Mouse (Mus musculus) brown adipose tissue, adult 24 weeks (tissue): Measurements from ENCODE around the gene Slain2. TPM values are rescaled to one million over a fixed set of nuclear protein-coding genes. Genes with fewer than 3 reads are reported as not detected.
"Not testable (repeated sequence)": the region's sequence is repeated elsewhere in the genome, so short reads cannot be mapped to it uniquely, and the experiment has no call there.

Source experiments
- H3K27ac ChIP-seq: fragments of 200-500 bp; replicated peaks from 2 replicates; pipeline ENCODE4 v1.5.1; 2012; ENCODE audit warnings: low read depth, mild to moderate bottlenecking, low read length
- H3K4me1 ChIP-seq: fragments of 200-500 bp; 2 replicates; pipeline ENCODE4 v1.6.1; 2012; ENCODE audit warnings: low read length, mixed read lengths; ENCODE audit not compliant: control insufficient read depth, insufficient read depth, insufficient read length
- H3K4me3 ChIP-seq: fragments of 200-500 bp; 2 replicates; pipeline ENCODE4 v1.5.1; 2012; ENCODE audit warnings: low read depth, mild to moderate bottlenecking, low read length, moderate library complexity; ENCODE audit not compliant: insufficient read depth
- polyA plus RNA-seq: library from polyadenylated mRNA; stranded (reverse); fragments of >200 nt; gene quantifications from 2 replicates; pipeline ENCODE4 v1.2.4, GENCODE M21; 2012; ENCODE audit not compliant: missing spikeins, insufficient read depth, insufficient read length

The Slain2 gene
- polyA plus RNA-seq, 1 experiment: 64.1 TPM

DNA sequence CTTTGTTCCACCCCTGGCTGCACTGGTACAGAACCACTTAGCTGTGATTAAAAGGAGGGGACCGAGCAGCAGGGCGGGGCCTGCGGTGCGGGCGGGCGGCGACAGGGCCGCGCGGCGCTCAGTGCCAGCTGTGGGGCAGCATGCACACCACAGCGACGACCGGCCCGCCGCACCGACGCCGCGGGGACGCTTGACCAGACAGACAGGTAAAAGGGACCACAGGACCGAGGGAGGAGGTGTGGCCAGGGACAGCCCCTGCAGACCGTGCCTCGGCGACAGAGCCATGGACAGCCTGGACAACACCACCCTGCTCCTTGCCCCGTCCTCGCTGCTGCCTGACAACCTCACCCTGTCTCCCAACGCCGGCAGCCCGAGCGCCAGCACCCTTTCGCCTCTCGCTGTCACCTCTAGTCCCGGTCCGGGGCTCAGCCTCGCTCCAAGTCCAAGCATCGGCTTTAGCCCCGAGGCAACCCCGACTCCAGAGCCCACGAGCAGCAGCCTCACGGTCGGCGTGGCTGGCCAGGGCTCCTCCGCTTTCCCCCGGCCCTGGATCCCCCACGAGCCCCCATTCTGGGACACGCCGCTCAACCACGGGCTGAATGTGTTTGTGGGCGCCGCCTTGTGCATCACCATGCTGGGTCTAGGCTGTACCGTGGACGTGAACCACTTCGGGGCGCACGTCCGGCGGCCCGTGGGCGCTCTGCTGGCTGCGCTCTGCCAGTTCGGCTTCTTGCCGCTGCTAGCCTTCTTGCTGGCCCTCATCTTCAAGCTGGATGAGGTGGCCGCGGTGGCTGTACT, 92.9 kb downstream of the Slain2 start, which contains the start of gene Slc10a4:
Gene Slc10a4 (plus strand): TSS at position 100 of the 798 bp plus-strand sequence.
- peak within 1 kb of the TSS; percentile 46 for H3K4me3 ChIP-seq
- H3K27ac ChIP-seq: no peak within 1 kb of the TSS
- H3K4me1 ChIP-seq: peaks cover 4% of the 10 kb centered on the region

DNA sequence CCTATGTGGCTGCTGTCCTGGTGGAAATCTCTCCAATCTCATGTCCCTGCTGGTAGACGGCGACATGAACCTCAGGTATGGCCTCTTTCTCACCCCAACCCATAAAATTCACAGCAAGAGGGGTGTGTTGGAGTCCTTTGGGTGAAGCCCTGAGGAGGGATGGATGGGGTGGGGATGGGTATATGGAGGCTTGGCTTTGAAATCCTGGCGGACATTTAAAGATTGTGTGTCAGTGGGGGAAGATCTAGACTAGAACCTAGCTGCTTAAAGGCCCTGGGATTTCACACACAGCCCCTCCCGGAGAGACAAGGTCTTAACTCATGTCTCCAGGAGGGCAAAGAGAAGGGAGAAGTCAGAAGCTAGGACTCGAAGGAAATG, 93.5 kb downstream of the Slain2 start:
- peaks cover 4% of the 10 kb centered on the region for H3K4me1 ChIP-seq
- no peak overlapping the region for H3K27ac ChIP-seq
- H3K4me3 ChIP-seq: no peak overlapping the region

DNA sequence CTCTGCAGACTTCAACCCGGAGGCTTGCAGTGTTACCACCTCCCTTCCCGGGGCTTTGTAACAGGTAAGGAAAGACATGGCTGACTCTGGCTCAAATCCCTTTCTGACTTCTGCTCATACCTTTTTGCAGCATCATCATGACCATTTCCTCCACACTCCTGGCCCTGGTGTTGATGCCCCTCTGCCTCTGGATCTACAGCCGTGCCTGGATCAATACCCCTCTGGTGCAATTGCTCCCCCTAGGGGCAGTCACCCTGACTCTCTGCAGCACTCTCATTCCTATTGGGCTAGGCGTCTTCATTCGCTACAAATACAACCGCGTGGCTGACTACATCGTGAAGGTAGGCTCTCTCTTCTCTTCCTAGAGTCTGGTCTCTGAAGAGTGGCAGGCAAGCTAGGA, 94.1 kb downstream of the Slain2 start:
- H3K4me3 ChIP-seq, H3K27ac ChIP-seq, H3K4me1 ChIP-seq: not testable (repeated sequence)

DNA sequence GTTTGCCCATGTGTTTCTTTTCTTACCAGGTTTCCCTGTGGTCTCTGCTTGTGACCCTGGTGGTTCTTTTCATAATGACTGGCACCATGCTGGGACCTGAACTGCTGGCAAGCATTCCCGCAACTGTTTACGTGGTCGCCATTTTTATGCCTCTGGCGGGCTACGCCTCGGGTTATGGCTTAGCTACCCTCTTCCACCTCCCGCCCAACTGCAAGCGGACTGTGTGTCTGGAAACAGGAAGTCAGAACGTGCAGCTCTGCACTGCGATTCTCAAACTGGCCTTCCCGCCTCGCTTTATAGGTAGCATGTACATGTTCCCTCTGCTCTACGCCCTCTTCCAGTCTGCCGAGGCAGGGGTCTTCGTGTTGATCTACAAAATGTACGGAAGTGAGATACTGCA, 97.7 kb downstream of the Slain2 start:
- H3K4me3 ChIP-seq, H3K4me1 ChIP-seq, H3K27ac ChIP-seq: not testable (repeated sequence)

DNA sequence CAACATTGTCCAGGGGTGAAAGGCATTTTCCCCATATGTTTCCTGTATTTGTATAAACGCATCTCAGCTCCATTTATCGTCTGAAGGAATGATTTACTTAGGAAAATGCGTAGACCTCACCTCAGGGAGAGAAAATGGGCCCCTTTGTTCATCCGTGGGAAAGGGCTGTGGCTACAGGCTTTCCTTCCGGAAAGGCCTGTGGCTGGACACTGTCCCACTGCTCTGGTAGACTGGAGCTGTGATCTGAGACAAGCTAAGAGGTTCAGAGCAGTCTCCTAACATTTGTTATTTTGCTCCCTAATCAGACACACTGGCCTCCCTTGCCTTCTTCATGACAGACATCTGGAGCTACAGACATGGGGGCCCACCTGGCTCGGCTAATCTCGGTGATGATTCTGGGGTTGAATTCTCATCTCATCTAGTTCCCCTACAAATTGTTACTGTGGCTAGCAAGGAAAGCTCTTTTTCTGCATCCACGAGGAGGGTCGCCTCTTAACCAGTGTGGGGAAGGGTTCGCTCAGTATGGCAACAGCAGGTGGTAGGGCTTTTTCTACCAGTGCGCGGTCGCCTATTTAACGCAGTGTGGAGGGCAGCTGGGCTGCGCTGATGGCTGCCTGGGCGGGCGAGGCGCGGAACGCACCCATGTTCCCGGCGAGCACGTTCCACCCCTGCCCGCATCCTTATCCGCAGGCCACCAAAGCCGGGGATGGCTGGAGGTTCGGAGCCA, 98.9 kb downstream of the Slain2 start:
- peak overlapping the region; percentile 52 for H3K27ac ChIP-seq
- H3K4me3 ChIP-seq: peak overlapping the region; percentile 55
- H3K4me1 ChIP-seq: not testable (repeated sequence)

DNA sequence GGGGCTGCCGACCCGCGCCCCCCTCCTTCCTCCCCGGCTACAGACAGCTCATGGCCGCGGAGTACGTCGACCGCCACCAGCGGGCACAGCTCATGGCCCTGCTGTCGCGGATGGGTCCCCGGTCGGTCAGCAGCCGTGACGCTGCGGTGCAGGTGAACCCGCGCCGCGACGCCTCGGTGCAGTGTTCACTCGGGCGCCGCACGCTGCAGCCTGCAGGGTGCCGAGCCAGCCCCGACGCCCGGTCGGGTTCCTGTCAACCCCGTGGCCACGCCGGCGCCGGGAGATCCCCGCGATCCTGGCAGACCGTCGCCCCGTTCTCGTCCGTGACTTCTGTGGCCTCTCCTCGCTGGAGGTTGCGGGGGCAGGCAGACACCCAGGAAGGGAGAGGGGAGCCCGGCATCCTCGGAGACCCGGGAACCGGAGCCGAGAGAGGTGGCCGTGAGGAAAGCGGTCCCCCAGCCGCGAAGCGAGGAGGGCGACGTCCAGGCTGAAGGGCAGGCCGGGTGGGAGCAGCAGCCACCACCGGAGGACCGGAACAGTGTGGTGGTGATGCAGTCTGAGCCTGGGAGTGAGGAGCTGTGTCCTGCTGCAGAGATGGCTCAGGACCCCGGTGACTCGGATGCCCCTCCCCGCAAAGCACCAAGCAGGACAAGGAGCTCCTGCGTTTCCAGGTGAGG, 99.6 kb downstream of the Slain2 start:
- H3K27ac ChIP-seq, H3K4me1 ChIP-seq: not testable (repeated sequence)
- peak overlapping the region; percentile 55 for H3K4me3 ChIP-seq

DNA sequence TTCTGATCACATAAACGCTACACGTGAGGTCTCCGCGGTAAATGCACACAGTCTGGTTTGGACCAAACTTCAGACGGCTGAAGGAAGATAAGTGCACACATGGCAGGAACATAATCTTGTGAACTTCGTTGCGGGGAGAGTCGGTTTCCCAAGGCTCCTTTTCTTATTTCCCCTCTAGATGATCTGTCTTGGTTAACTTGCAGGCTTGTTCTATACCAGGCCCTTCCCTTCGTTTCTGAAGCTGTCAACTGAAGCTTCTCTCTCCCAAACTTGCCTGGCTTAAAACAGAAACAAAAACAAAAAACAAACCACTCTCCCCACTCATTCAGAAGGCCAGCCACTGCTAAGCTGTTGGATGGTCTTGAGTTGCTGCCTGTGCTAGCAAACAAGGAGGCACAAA, 100.6 kb downstream of the Slain2 start:
- no peak overlapping the region for H3K27ac ChIP-seq
- no peak overlapping the region for H3K4me3 ChIP-seq
- H3K4me1 ChIP-seq: 0 out of 2 replicates have a peak, but pooled peaks cover 3% of the 10 kb centered on the region

DNA sequence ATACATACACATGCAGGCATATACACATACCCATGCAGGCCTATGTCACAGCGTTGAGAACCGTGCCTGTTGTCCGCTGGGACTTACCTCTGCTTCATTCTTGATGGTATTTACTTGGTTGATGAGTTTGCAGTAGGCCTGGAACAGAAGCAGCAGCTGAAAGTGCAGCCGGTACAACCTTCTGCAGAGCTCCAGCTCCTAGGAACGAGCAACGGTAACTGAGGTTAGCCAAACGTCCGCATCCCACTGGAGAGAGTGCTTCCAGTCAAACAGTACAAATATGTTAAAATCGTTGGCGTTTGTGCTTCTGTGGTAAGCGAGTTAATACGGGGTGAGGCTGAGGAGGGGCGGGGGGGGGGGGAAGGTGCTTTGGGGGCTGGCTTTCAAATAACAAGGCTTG, 109.7 kb downstream of the Slain2 start:
- Histone ChIP-seq H3K4me3 (no peak overlapping the region), H3K27ac (no peak overlapping the region), H3K4me1 (no peaks in the 10 kb centered on the region)

Other genes with a start within 250 kb of the Slain2 start
- not detected in 2 replicates for gene Txk, start 161.5 kb upstream of the Slain2 start, polyA plus RNA-seq
- 1.4 TPM in 2 replicates for gene Tec, start 45.8 kb upstream of the Slain2 start, polyA plus RNA-seq
- not detected in 2 replicates for gene Gm10135, start 60.4 kb downstream of the Slain2 start, polyA plus RNA-seq
- not detected in 2 replicates for gene Slc10a4, start 92.6 kb downstream of the Slain2 start, polyA plus RNA-seq